Mouse (Mus musculus) G1E-ER4 (cell line): Measurements from ENCODE around the gene Morf4l2. TPM values are rescaled to one million over a fixed set of nuclear protein-coding genes. Genes with fewer than 3 reads are reported as not detected.

Source experiments
- GATA1 ChIP-seq: IDR thresholded peaks from one replicate; pipeline ENCODE4 v1.8.0; 2012; ENCODE audit warnings: low read length, inconsistent platforms
- polyA plus RNA-seq: library from polyadenylated mRNA; stranded (reverse); fragments of >175 nt; gene quantifications from 2 replicates; pipeline ENCODE4 v1.2.3, GENCODE M21; 2012

Gene Morf4l2
- polyA plus RNA-seq, 1 experiment: 619 TPM

DNA sequence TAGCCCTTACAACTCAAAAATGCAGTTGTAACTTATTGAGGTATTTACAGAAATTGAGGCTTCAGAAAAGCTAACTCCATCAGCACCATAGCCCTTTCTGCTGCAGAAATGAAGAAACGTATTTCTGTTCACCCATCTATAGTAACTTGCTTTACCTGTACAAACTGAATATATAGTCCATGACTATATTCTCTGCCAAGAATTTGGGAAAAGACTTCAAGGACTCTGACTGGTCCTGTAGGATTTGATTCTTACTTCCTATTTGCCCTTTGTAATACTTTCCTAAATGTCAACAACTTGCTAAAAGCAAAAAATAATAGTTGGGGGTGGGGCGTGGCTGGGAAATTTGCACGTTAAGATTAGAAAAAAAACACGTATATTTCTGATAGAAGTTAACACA is 11.5 kb downstream of the Morf4l2 start:
- TF ChIP-seq GATA1: no peak

DNA sequence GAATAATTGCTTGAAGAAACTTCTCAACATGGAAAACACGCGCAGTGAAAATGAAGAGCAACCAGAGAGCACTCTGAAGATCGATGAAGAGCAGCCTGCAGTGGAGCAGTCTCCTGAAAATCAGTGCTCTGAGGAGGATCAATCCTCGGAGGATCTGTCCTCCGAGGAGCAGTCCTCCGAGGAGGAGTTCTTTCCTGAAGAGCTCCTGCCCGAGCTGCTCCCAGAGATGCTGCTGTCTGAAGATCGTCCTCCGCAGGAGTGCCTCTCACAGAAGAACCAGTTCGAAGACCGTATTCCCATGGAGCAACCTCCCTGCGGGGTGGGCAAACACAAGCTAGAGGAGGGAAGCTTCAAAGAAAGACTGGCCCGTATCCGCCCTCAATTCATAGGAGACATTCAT is 34.7 kb downstream of the Morf4l2 start:
- no peak for TF ChIP-seq GATA1

DNA sequence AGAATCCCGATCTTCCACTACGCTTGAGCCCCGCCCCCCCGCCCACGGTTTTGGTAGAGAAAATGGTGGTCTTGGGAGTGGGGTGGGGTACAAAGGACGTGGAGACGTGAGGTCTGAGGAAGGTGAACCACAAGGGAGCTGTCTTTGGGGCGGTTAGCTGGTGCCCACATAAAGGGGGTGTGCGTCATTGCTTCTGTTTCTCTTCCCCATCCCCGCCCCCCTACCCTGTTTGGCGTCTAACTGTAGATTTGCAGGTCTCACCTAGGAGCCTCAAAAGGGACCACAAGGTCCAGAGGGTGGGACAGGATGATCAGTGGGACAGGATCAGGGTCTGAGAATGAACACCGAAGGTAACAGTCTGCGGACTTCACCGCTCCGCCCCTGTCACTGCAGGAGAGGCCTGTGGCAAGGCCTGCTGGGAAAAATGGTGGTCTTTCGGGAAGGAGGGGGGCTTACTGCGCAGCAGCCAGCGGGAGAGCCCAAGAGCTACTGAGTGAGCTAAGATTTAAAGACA is 35.3 kb downstream of the Morf4l2 start:
- TF ChIP-seq GATA1: no peak

DNA sequence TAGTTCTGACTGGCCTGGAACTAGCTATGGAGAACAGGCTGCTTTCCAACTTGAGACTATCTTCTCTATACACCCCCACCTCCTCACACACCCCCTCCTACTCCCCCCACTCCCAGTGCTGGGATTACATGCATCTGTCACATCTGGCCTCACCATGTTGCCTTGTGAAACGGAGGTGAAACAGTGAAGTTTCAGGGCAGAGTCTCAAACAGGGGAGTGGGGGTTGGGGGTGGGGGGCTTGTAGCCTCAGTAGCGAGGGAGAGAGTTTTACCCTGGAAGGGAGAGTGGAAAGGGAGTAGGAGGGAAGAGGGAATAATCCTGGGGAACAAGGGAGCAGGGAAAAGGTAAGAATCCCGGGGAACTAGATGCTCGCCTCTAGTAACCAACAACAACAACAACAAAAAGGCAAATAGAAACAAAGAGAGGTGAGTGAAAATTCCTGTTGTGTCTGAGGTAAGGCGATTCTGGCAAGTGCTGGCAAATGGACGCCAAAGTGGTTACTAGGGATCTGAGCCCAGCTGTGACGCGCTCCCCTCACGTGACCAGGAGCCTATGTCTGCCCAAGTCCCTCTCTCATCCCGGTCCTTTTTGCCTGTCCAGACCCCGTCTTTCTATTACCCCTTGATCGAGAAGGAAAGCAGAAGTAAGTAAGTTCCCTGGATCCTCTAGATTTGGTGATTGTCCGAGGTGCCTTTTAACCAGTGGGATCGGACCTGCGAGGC is 35.9 kb downstream of the Morf4l2 start, which contains the start of gene Tceal1:
Gene Tceal1, plus strand, starts transcription at position 537 of the 722 bp plus-strand sequence.
- no peak for TF ChIP-seq GATA1

DNA sequence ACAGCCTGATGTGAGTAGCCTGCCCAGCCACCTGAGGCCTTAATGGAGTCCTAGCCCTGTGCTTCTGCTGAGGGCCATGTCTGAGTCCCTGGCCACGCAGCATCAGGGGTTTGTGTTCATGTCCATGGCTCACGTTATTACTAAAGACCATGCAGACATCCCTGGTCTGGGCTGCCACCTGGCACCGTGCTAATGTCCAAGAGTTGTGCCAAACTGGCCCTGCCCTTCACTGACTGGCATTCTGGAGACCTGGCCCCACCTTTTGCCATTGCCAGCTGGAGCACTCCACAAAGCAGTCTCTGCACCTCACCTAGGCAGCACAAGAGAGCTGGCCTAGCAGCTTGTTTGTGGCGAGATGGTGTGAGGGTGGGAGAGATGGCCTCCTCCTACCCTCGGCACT is 50.3 kb downstream of the Morf4l2 start:
- no peak for TF ChIP-seq GATA1

DNA sequence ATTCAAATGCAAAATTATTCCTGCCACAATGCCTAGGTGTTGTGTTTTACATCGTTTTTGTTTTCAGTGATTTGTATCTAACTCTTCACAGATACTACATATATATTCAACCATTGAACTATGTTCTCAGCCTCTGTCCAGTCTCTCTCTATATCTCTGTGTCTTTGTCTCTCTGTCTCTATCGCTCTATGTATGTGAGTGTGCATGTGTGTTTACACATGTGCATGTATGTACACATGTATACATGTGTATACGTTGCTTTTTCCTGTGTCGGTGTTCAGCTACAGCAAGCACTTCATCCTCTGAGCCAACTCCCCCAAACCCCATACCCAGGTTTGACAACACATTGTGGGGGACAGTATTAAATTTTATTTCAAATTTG is 51.2 kb downstream of the Morf4l2 start:
- TF ChIP-seq GATA1: no peak

Other genes starting within 250 kb of the Morf4l2 start
- gene Kir3dl1, start 225.7 kb downstream of the Morf4l2 start, polyA plus RNA-seq: not detected in 2 replicates
- gene Kir3dl2, start 199.6 kb downstream of the Morf4l2 start, polyA plus RNA-seq: not detected in 2 replicates
- gene Tceal3, start 152.8 kb downstream of the Morf4l2 start, polyA plus RNA-seq: not detected in 2 replicates
- gene Tceal1, start 35.7 kb downstream of the Morf4l2 start, polyA plus RNA-seq: not detected in 2 replicates
- not detected in 2 replicates for gene Glra4, start 36.5 kb upstream of the Morf4l2 start, polyA plus RNA-seq
- gene Plp1, start 79.0 kb upstream of the Morf4l2 start, polyA plus RNA-seq: 0.11 and 0.13 TPM in 2 replicates
- gene Rab9b, start 125.1 kb upstream of the Morf4l2 start, polyA plus RNA-seq: not detected in 2 replicates
- gene H2bfm, start 183.6 kb upstream of the Morf4l2 start, polyA plus RNA-seq: not detected in 2 replicates
- not detected in 2 replicates for gene Tmsb15b2, start 231.8 kb upstream of the Morf4l2 start, polyA plus RNA-seq
- not detected in 2 replicates for gene Tmsb15l, start 233.2 kb upstream of the Morf4l2 start, polyA plus RNA-seq
- gene Tmsb15b1, start 233.2 kb upstream of the Morf4l2 start, polyA plus RNA-seq: not detected in 2 replicates
- gene Zcchc18, start 249.5 kb upstream of the Morf4l2 start, polyA plus RNA-seq: not detected in 2 replicates